Mouse (Mus musculus): ENCODE results near the gene Gm10428.

DNA sequence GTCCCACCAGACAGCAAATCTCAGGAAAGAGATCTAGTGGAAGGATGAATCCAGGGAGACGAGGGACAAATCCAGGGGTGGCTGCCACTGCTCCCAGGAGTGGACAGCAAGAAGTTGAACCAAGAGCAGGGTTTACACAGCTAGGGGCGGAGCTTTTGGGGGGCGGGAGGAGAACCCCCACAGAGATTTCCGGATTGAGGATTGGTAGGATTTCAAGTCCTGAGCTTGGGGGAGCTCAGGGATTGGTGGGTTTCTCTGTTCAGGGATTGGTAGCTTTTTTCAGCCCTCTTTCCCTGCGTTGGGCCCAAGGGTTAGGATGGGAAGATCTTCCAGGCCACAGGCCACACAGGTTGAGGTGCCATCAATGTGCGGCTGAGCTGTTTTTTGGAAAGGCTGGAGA, 5.0 kb downstream of the Gm10428 start:
- TF ChIP-seq POLR2A (IDR thresholded peaks at IDR 0.05; ENCODE audit: borderline replicate concordance, control insufficient read depth, low read depth, low read length) (no peak), CTCF (IDR thresholded peaks at IDR 0.05; ENCODE audit: control insufficient read depth, insufficient read depth, low read length) (no peak)
